Mouse (Mus musculus) 416B (cell line): ENCODE data around the gene 2310034G01Rik.

Source experiments
- DNase-seq: peaks from one replicate; pipeline ENCODE4 v3.0.0; 2011; ENCODE audit warnings: low read depth

The 2310034G01Rik gene

GRCm38 (mm10) chr19:46328081-46329030, 21.7 kb downstream of the 2310034G01Rik start, which contains the start of gene Fbxl15:
Gene Fbxl15 (plus strand): TSS chr19:46328184.
- peak; percentile 97 for DNase-seq

- no peak for DNase-seq
These were observed 22.5 kb downstream of the 2310034G01Rik start for GRCm38 (mm10) chr19:46327531-46328064.

GRCm38 (mm10) chr19:46326756-46327305, 23.3 kb downstream of the 2310034G01Rik start, which contains the start of gene Psd:
Gene Psd (minus strand): TSS chr19:46327156.
- no peak for DNase-seq

- no peak for DNase-seq
These were observed 23.9 kb downstream of the 2310034G01Rik start for GRCm38 (mm10) chr19:46326019-46326755.

- no peak for DNase-seq
These were observed 25.2 kb downstream of the 2310034G01Rik start for GRCm38 (mm10) chr19:46324918-46325317.

GRCm38 (mm10) chr19:46324366-46324765, 25.7 kb downstream of the 2310034G01Rik start:
- no peak for DNase-seq

GRCm38 (mm10) chr19:46323716-46324115, 26.4 kb downstream of the 2310034G01Rik start:
- no peak for DNase-seq

GRCm38 (mm10) chr19:46322996-46323572, 27.0 kb downstream of the 2310034G01Rik start:
- no peak for DNase-seq

GRCm38 (mm10) chr19:46322144-46322995, 27.7 kb downstream of the 2310034G01Rik start:
- no peak for DNase-seq

GRCm38 (mm10) chr19:46321101-46321943, 28.8 kb downstream of the 2310034G01Rik start:
- DNase-seq, result no peak

GRCm38 (mm10) chr19:46320076-46320785, 29.9 kb downstream of the 2310034G01Rik start:
- DNase-seq, result no peak

GRCm38 (mm10) chr19:46318586-46319378, 31.3 kb downstream of the 2310034G01Rik start:
- DNase-seq, result peak; percentile 69

- no peak for DNase-seq
These were observed 32.1 kb downstream of the 2310034G01Rik start for GRCm38 (mm10) chr19:46318031-46318471.

- no peak for DNase-seq
These were observed 32.6 kb downstream of the 2310034G01Rik start for GRCm38 (mm10) chr19:46317546-46317885.

- no peak for DNase-seq
These were observed 33.1 kb downstream of the 2310034G01Rik start for GRCm38 (mm10) chr19:46316846-46317545.

- no peak for DNase-seq
These were observed 34.1 kb downstream of the 2310034G01Rik start for GRCm38 (mm10) chr19:46315752-46316610.
